Comparison of ENCODE assay signal across 26 mouse cellular contexts in genomic region chr8:118748041-118748604, GRCm38 (mm10).
"Had no signal": no experiment of that assay in that cellular context is flagged by ENCODE, and none has a peak within 500 bp of the region (broad histone marks: within the 10 kb centered on the region; RNA-seq: fewer than 3 reads in every experiment).

No protein-coding gene starts in this region.

- H3K9me3 ChIP-seq: heart, embryonic 13.5 days; heart, embryonic 15.5 days; hindbrain, embryonic 12.5 days; intestine, embryonic 15.5 days; limb, embryonic 10.5 days; limb, embryonic 12.5 days had no signal

- H3K4me3 ChIP-seq: gastrocnemius, adult 2 months; heart, adult 2 months; heart, embryonic 13.5 days; heart, embryonic 15.5 days; hindbrain, embryonic 10.5 days; hindbrain, embryonic 12.5 days; intestine, embryonic 15.5 days; layer of hippocampus, adult 2 months; left cerebral cortex, adult 2 months; limb, embryonic 10.5 days; limb, embryonic 12.5 days had no signal

- H3K9ac ChIP-seq: heart, embryonic 13.5 days; heart, embryonic 15.5 days; hindbrain, embryonic 12.5 days; hindbrain, embryonic 14.5 days; intestine, embryonic 15.5 days; limb, embryonic 12.5 days had no signal

- H3K4me2 ChIP-seq: heart, embryonic 11.5 days; heart, embryonic 13.5 days; heart, embryonic 15.5 days; hindbrain, embryonic 12.5 days; hindbrain, embryonic 14.5 days; intestine, embryonic 15.5 days; limb, embryonic 12.5 days had no signal

- H3K27ac ChIP-seq: gastrocnemius, adult 2 months; heart, adult 2 months; heart, embryonic 13.5 days; heart, embryonic 15.5 days; hindbrain, embryonic 10.5 days; hindbrain, embryonic 12.5 days; hindbrain, embryonic 14.5 days; intestine, embryonic 15.5 days; layer of hippocampus, adult 2 months; left cerebral cortex, adult 2 months; limb, embryonic 10.5 days; limb, embryonic 12.5 days had no signal

- H3K27me3 ChIP-seq: heart, embryonic 13.5 days; heart, embryonic 15.5 days; hindbrain, embryonic 12.5 days; intestine, embryonic 15.5 days; limb, embryonic 12.5 days had no signal

- H3K36me3 ChIP-seq: heart, embryonic 13.5 days; heart, embryonic 15.5 days; hindbrain, embryonic 10.5 days; hindbrain, embryonic 12.5 days; intestine, embryonic 15.5 days; limb, embryonic 10.5 days; limb, embryonic 12.5 days had no signal

- ATAC-seq: hindbrain, embryonic 16.5 days; inflammation-experienced regulatory T-cells, adult 6 months; intestine, embryonic 15.5 days; intestine, postnatal 0 days had no signal

- H3K4me1 ChIP-seq: heart, embryonic 13.5 days; heart, embryonic 15.5 days; hindbrain, embryonic 10.5 days; hindbrain, embryonic 12.5 days; intestine, embryonic 15.5 days; limb, embryonic 10.5 days; limb, embryonic 12.5 days had no signal

- DNase-seq: gastrocnemius, adult 2 months; gastrocnemius, postnatal 10 days; gastrocnemius, postnatal 25 days; heart, adult 2 months; heart, postnatal 14 days; heart, postnatal 4 days; kidney, adult 18-20 months; kidney, adult 8-10 months; kidney, postnatal 10 days; kidney, postnatal 25 days; kidney, postnatal 4 days; liver had no signal
